Mouse (Mus musculus) MEL-GATA-1-ER (cell line): Measurements from ENCODE around the gene Klk1b11.
"Not testable (repeated sequence)": the region's sequence is repeated elsewhere in the genome, so short reads cannot be mapped to it uniquely, and the experiment has no call there.

ENCODE experiments used
- DNase-seq: peaks from one replicate; pipeline ENCODE4 v3.0.0-alpha.2; 2012; ENCODE audit warnings: low read depth; ENCODE audit errors: extremely low read depth

Klk1b11 gene

DNA sequence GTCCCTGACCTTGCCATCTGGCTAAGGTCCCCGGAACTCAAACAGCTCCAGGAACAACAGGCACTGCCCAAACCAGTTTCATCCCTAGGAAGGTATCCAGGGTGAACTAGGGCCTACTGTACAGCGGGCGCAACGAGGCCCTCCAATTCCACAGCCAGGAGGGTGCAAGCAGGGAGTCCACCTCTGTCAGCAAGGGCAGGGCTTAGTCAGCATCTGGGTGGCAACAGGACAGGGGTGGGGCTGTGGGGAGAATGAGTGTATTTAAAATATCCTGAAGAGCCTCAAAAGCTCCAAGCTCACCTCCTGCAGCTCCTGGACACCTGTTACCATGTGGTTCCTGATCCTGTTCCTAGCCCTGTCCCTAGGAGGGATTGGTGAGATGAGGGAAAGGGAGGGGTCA, at the start of gene Klk1b11:
Gene Klk1b11 (plus strand): TSS at position 301 of the 400 bp plus-strand sequence.
- DNase-seq: not testable (repeated sequence)

GRCm38 (mm10) chr7:43950364-43950763, 45.3 kb upstream of the Klk1b11 start, which contains the start of gene Klk1b8:
Gene Klk1b8, plus strand, starts transcription at chr7:43950664.
- no peak for DNase-seq

DNA sequence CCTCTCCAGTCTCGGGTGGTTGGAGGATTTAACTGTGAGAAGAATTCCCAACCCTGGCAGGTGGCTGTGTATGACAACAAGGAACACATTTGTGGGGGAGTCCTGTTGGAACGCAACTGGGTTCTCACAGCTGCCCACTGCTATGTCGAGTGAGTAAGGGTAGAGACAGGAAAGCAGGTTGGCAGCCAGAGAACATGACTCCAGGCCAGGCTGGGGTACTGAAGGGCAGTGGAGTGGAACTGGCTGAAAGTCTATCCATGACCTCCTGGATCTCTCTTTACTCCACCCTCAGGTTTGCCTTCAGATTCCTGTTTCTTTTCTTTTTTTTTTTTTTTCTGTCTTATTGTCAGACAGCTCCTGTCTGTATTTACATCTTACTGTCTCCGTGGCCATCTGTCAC, 43.0 kb upstream of the Klk1b11 start:
- no peak for DNase-seq

- no peak for DNase-seq
Observed at GRCm38 (mm10) chr7:43966451-43966850, 29.2 kb upstream of the Klk1b11 start, which contains the start of gene Klk1b1. Gene Klk1b1, plus strand, starts transcription at chr7:43966751.

DNA sequence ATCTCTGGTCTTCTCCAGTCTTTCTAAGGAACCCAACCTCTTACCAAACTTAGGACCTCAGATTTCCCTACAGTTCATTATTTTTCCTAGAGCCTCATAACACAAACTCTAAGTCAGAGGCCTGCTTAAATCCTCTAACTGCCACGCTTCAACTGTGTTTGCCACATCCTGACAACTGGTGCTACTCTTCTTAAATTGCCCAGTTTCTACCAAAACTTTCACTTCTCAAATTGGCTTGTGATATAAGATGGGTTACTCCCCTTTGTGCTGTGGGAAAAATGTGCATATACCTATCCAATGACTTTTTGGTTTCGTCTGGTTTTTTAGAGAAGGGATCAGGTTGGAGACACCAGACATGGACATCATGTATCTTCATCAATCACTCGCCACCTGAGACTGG, 28.6 kb upstream of the Klk1b11 start:
- DNase-seq: no peak

DNA sequence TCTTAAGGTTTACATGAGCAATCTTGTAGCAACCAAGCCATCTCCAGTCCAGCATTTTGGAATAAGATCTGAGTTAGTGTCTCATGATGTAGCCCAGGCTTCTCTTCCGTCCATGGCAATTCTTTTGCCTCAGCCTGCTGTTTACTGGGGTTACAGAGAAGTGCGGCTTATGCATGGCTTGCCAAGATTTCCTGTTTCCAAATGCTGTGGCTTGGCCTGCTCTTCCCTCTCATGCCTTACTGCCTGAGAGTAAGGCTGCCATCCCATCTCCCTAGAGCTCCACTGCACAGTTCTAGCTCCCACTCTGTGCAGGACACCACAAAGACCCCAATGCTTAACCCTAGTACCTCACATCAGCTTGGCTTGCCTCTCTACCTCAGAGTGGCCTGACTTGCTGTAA, 28.1 kb upstream of the Klk1b11 start:
- DNase-seq: no peak

- not testable (repeated sequence) for DNase-seq
Observed at GRCm38 (mm10) chr7:43975761-43976160, 19.9 kb upstream of the Klk1b11 start, which contains the start of gene Klk1b9. Gene Klk1b9, plus strand, starts transcription at chr7:43976061.

- DNase-seq: no peak
Observed at GRCm38 (mm10) chr7:43985657-43986056, 10.0 kb upstream of the Klk1b11 start.

- DNase-seq: not testable (repeated sequence)
Observed at GRCm38 (mm10) chr7:43994821-43995220, 856 bp upstream of the Klk1b11 start.

DNA sequence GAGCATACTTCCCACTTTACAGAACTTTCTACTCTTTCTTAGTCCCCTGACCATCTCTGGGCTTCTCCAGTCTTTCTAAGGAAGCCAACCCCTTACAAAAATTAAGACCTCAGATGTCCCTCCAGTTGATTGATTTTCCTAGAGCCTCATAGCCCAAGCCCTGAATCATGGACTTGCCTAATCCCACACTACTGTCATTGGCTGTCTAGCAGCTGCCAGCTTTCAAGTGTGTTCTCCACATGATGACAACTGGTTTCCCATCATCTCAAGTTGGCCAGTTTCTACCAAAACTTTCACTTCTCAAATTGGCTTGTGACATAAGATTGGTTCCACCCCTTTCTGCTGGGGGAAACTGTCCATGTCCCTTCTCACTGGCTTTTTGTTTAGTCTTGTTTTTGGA, 9.2 kb downstream of the Klk1b11 start:
- DNase-seq: no peak

GRCm38 (mm10) chr7:44011868-44012267, 16.2 kb downstream of the Klk1b11 start, which contains the start of gene Klk1b26:
Gene Klk1b26, plus strand, starts transcription at chr7:44012168.
- not testable (repeated sequence) for DNase-seq

DNA sequence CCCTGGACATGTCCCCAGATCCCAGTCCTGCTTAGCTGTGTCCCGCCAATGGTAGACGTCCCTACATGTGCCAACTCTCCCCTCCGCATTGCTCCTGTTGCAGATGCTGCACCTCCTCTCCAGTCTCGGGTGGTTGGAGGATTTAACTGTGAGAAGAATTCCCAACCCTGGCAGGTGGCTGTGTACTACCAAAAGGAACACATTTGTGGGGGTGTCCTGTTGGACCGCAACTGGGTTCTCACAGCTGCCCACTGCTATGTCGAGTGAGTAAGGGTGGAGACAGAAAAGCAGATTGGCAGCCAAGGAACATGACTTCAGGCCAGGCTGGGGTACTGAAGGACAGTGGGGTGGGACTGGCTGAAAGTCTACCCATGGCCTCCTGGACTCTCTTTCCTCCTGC, 19.0 kb downstream of the Klk1b11 start:
- not testable (repeated sequence) for DNase-seq

DNA sequence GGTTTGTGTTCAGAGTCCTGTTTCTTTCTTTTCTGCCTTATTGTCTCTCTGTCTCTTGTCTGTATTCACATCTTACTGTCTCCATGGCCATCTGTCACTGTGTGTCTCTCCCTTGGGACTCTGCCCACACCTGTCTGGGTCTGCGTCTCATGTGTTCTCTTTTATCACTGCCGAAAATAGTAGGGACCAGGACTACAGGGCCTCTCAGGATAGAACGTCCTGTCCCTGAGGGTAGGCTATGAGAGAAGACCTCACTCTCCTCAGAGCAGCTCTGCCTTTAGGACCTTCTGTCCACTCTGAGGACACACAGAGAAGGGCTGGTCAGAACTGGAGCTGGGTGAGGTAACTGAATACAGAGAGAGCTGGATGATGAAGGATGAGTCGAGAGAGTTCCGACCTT, 19.4 kb downstream of the Klk1b11 start:
- DNase-seq: no peak
